Mouse (Mus musculus) liver, adult 2 months (tissue): ENCODE results near the gene Irf2bp2.

Experiments
- CTCF ChIP-seq: fragments of 200-500 bp; IDR thresholded peaks from 2 replicates; pipeline ENCODE4 v1.5.1; 2011; ENCODE audit warnings: low read depth, low read length, control low read depth
- POLR2A ChIP-seq: fragments of 200-500 bp; IDR thresholded peaks from 2 replicates; pipeline ENCODE4 v1.6.1; 2011; ENCODE audit warnings: low read length, control low read depth; ENCODE audit not compliant: insufficient read depth; ENCODE audit errors: extremely low read depth

DNA sequence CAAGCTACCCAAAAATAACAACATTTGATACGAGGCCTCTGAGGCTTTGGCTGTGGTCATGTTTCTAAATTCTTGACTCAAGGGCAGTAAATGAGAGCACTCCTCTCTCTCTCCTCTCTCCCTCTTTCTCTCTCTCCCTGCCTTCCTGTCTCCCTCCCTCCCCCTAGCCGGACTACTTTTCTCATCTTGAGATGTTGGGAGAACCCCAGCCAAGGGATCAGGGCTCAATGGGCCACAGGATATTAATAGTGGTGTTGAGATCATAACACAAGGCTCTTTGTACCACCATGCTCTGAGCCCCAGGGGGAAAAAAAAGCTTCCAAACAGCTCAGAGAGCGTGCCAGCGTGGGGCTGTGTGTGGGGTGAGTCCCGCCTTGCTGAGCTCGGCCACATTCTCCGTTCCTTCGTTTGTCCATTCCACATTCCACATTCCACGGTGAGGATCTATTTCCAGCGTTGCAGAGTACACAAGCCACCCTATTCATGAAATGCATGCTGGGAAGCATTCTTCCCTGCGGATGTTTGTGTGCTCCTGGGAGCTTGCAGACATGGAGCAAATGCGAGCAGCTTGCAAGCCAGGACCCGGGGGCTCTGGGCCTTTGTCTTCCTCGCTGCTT is 27.2 kb downstream of the Irf2bp2 start:
- TF ChIP-seq POLR2A (no peak), CTCF (no peak)
